Mouse (Mus musculus) stomach, postnatal 0 days (tissue): ENCODE results near the gene Methig1.

Source experiments
- CTCF ChIP-seq: IDR thresholded peaks from 2 replicates; pipeline ENCODE4 v1.5.1; 2016; ENCODE audit warnings: antibody characterized with exemption, low read depth, mild to moderate bottlenecking, moderate library complexity
- EP300 ChIP-seq: optimal IDR thresholded peaks from 2 replicates; pipeline ENCODE3; 2016; ENCODE audit warnings: antibody characterized with exemption

DNA sequence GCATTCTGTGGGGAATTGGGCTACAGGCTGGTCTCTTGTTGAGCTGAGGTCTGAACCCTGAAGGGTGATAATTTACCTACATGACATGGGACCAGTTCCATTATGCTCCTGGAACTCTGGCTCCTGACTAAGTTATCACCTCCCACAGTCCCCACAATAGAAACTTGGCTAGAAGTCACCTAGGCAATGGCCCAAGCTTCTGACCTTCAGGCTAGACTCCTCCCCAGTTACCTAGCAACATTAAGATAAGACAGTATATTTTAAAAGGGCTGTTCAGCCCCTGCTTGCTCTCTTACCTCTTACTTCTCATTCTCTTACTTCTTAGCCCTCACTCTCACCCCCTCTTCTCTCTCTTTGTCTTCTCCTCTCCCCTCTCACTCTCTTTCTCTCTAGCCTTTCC is 7.5 kb upstream of the Methig1 start:
- no peak for TF ChIP-seq CTCF
- TF ChIP-seq EP300, result no peak
